Mouse (Mus musculus) erythroid progenitor cell, adult 5-6 weeks (primary cell): ENCODE data around the gene Cdc37. TPM values are rescaled to one million over a fixed set of nuclear protein-coding genes. Genes with fewer than 3 reads are reported as not detected.
A peak's percentile ranks its signal among the peaks of the same experiment; 100 is the strongest.

Experiments used
- ATAC-seq: replicated peaks from 2 replicates; pipeline ENCODE4 v1.8.0; 2016; ENCODE audit warnings: moderate number of reproducible peaks, mild to moderate bottlenecking, moderate TSS enrichment, inconsistent platforms; ENCODE audit not compliant: poor library complexity, low FRiP score, severe bottlenecking
- total RNA-seq, 2 experiments: library from RNA; stranded (forward) in 1 of 2; stranded (reverse) in 1 of 2; fragments of 150-400 nt in 1 of 2; fragments of 186-747, 209-891 nt in 1 of 2; gene quantifications; 2 replicates each; pipeline versions ENCODE4 v1.2.3 to v1.2.4; 2015 to 2017; ENCODE audit warnings: low replicate concordance in 2 of 2

Gene Cdc37
- total RNA-seq, 2 experiments from 2014 or later = 28.9 to 76.5 TPM

DNA sequence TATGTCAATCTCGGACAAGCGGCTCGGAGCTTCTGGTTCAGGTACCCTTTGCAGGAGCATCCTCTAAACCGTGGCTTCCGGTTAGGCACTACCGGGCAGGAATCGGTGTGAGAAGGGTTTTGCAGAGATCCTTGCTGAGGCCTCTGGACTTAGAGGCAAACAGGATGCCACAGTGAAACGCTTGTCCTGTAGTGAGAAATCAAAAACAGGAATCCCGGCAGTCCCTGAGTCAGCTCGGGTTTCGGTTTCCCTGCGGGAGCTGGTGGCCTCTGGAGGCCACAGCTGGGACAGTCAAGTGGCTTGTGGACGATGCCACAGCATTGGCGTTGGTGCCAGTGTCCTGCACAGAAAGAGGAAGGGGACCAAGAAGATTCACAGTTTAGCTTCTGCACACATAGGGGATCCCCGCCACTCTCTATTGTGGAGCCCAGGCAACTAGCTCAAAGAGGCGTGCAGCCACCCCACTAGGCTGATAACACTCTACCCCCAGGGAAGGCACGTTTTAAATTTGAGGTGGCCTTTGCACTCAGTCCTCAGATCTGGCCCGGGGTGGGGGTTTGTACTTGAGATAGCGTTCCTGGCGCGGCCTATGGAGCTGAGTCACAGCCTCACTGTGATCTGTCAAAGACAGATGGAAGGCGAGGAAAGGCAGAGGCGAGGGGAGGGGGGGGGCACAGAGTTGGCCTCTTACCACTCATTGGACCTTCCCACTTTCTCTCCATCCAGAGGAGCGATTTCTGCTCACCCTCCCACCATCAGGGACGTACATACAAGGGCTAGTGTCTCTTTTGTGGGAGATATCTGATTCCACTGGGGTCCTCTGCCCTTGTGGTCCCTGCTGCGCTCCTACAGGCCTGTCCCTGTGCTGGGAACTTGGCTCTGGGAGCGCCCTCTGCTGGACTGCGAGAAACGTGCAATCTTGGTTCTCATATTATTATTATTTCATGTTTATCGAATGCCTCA, 18.7 kb upstream of the Cdc37 start:
- peak; percentile 79 for ATAC-seq

DNA sequence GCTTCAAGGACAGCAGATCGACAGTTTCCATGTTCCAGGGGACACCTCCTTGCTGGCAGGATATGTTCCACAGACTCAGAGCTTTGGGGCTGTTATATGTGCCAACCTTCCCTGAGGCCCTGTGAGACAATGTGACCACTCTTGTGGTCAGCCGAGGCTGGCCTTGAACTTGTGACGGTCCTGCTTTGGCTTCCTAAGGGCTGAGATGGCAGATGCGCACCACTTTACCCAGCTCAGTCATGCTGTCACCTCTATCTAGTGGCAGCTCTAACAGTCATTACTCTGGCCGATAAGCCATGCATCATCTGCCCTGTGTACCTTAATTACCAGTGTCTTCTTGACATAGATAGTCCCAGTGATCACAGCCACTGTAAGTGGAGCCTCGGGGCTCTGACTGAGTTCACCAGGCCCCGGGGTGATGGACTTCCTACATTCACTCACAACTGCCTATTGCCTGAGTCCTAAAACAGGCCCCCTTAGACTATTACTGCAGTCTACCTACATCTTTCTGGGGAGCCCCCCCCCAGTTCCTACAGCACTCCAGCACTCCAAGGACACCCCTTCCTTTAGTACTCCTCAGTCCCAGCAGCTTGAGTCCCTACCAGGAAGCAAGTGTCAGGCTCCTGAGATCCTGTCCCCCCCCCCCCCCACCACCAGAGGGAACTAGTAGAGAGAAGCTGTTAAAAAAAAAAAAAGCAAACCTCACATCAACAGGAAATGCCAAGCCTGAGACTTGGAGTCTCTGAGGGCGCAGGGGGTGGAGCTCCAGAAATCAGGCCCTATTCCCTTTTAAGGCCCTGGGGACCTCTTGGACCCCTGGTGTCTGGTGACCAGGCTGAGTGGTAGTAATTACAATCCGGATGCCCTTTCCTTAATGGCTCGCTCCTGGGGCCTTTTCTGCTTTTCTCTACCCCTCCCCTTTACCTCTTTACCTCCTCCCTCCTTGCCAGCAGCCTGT, 17.6 kb upstream of the Cdc37 start:
- no peak for ATAC-seq

DNA sequence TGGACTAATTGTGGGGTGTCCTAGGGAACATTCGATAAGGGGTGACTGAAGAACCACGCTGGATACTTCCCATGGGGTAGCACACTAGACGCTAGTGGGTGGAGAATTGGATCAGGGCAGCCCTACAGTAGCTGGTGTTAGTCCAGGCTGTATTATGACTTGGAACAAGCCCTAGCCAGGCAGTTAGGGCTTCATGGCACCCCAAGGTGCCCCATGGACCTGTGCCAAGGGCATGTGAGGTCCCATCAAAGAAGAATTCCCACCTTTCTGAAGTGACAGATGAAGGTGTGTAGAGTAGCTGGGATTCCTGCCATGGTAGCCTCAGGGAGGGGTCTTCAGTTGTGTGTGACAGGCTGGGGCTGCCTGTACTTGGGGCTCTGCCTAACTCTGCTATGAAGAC, 16.7 kb upstream of the Cdc37 start:
- ATAC-seq = no peak

DNA sequence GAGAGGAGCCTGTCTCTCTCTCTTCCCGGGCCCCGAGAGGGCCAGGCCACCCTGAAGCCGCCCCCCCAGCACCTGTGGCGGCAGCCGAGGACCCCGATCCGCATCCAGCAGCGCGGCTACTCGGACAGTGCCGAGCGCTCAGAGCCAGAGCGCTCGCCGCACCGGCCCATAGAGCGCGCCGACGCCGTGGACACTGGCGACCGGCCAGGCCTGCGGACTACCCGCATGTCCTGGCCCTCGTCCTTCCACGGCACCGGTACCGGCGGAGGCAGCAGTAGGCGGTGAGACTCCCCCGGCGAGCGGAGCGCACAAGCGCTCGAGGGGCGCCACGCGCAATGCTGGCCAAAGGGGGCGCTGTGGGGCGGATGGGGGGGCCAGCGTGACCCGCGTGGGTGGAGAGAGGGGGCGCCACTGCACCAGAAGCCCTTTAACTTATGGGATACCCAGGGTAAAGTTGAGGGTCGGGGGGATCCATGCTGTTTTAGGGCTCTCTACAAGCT, 16.2 kb upstream of the Cdc37 start:
- ATAC-seq = no peak

DNA sequence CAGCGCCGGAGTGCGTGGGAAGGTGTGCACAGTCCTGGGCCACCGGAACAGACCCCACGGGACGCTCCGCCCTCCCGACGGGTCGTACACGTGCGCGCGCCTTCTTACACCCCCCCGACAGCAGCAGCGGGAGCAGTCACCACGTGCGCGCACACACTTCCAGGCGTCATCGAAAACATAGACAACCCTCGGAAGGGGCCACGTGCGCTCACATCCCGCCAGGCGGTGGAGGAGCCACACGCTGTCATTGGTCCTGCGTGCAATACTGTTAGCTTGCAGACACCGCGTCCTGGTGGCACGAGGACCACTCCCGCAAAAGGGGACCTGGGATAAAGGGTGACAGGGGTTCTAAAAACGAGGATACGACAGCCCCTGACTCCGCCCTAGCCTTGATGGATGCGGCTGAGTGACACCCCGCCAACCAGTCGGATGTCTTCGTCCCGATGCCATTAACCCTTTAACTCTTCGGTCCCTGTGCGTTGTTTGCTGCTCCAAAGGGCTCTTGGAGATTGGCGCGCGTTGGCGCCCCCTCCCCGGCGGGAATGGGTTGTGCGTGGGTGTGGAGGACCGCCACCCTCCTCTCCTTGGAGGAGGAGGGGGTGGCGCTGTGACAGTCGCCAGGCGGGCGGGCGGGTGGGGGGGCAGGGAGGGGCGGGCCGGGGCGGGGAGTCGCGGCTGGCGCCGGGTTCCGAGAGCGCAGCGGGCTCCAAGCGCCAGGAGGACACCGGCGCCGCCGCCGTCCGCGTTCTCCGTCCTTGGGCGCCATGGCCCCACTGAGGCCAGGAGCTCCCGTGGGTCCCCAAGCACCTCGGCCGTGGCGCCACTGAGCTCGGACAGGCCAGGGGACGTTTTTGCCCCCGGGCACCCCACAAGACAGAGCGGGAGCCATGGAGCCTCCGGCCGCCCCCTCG, 15.5 kb upstream of the Cdc37 start, which contains the start of gene Pde4a:
Gene Pde4a (plus strand): TSS at position 674 of the 911 bp plus-strand sequence.
- no peak for ATAC-seq

DNA sequence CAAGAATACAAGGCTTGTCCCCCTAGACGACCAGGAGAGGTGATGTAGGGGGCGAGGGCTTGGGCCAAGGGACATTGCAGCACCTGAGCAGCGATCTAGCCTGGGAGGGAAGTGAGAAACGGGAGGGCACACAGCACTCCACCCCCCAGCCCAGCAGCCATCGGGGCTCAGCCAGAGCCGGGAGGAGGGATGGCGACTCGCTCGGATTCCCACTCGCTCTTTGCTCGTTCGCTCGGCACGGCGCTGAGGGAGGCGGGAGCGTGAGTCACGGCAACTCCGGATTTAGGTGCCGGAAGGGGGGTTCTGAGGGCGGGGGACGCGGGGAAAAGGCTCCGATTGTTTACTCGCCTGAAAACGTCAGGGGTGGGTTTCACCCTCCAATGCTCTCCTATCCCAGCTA, 14.3 kb upstream of the Cdc37 start:
- ATAC-seq = no peak

DNA sequence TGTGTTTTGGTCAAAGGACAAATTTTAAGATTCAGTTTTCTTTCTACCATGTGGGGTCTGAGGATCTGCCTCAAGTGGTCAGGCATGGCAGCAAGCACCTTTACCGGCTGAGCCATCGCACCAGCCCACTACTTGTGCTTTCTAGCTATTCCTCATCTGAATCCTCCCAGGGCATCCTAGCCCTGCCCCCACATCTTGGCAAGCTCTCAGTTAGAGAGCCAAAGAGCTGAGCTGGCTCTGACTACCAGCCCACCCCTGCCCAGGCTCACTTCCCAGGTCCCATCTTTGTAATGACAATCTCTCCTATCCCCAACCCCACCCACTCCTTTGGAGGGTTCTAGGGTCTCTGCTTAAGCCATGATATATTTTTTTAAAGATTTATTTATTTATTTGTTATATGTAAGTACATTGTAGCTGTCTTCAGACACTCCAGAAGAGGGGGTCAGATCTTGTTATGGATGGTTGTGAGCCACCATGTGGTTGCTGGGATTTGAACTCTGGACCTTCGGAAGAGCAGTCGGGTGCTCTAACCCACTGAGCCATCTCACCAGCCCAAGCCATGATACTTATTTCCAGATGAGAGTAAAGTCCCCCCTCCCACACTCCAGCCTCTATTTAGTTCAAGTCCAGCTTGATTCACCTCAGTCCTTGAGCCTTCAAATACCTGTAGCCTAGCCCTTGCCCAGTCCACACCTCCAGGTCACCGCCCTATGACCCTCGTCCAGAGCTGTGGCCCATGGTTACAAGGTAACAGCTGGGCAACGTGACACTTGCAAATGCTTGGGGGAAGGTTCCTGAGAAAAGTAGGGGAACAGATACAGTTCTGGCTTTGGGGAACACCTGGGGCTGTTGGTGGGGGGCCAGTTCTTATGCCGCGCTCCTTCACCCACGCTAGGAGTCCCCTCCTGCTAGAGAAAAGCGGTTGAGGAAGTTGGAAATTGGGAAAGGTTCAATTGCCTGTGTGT, 13.6 kb upstream of the Cdc37 start:
- no peak for ATAC-seq

DNA sequence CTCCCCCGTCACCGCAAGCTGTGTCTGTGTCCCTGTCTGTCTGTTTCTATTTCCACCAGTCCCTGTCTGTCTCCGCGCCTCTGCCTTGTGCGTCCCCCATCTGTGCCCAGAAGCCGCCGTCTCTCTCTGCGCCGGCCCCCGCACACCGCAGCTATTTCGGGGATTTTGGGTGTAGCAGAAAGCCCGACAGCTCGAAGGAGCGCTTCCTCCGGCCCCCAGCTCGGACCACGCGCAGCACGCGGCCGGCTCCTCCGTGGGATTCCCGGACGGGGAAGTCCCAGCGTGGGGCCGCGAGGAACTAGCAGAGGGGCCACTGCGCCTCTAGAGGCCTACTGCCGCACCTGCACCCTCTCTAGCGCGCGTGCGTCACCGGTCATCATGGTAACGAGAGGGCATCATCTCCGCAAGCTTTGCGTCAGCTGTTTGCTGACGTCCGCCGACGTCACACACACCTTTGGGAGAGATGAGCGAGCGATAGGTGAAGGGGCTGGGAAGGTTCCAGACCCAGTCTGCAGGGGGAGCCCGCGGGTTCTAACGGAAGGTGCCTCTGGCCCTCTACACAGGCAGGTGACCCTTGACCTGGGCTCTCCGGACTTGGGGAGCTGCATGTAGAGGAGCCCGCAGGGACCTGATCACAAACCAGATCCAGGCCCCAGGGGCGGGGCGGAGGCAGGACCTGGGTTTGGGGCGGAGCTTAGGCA, 11.6 kb upstream of the Cdc37 start:
- ATAC-seq = peak; percentile 94

DNA sequence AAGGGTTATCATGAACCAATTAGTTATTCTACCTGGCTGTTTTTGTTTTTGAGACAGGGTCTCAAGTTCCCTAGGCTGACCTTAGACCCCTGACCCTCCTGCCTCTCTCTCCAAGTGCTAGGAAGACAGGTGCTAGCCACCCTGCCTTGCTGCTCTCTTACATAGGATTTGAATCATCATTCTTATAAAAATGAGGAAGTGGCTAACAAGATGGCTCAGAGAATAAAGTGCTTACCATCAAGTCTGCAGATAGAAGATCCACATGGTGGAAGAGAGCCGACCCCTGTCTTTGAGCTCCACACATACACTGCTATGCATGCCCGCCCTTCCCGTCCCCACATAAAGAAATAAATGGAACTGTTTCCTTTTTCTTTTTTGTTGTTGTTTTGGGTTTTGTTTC, 5.0 kb upstream of the Cdc37 start:
- ATAC-seq = no peak

DNA sequence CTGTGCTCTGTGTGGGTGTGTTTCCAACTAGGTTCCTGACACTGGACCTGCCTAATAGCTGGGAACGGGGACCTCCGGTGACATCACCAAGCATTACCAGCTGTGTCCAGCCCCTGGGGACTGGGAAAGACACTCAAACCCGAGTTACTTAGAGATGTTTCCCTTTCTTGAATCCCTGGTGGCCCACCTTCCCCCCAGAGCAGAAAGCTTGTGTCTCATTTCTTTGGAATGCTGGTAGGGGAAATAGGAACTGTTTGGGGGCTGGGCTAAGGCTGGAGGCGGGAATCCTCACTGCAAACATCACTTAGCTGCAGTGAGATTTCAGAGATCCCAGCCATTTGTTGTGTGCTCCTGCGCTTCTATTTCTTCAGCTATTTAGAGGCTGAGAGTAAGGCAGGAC, 4.1 kb upstream of the Cdc37 start:
- no peak for ATAC-seq

DNA sequence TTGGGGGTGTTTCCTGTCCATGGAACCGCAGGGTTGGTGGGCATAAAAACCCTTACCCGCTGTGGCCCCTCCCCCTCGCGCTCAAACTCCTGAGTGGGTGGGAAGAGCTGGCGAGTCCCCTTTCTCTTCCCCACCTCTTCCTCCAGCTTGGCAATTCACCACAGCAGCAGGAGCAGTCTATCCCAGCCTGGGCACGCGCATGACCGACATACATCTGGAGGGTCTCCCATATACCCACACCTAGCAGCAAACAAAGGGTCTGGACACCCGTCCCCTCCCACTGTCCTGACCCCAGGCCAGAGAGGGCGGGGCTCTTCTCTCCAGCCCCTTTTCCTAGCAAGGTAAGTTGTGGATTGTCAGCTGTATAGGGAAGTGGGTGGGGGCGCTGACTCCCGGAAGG, 3.5 kb upstream of the Cdc37 start:
- no peak for ATAC-seq

DNA sequence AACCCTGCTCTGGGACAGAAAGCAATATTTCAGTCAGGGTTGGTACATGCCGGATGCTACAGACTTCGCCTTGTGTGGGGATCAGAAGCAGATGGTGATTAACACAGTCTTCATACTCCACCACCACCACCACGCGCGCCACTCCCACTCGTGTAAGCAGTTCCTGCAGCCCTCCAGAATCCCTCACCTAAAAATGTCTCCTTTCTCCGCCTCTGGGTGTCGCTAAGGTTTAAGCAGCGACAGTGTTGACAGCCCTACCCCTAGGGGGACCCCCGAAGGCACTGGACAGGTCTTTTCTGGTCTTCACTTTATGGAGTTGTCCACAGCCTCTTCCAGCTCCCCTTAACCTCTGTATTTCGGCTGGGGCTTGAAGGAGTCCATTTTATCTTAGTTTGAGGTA, 2.9 kb upstream of the Cdc37 start:
- no peak for ATAC-seq

DNA sequence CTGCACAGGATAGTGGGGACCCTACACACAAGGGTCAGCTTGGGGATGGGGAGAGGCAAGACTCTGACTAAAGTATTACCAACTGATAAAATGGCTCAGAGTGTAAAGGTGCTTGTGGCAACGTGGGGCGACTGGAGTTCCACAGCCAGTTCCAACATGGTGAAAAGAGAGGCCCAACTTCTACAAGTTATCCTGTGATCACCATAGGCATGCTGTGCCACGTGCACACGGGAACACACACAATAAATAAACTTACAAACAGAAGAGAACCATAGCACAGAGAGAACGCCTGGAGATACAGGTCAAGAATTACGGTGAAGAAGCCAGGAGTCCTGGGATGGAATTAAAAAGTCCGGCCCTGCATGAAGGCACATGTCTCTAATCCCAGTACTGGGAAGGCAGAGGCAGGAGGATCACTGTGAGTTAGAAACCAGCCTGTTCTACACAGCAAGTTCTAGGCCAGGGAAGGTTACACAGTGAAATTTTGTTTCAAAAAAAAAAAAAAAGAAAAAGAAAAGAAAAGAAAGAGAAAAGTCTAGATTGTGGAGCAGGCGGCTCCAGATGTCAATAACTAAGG, 617 bp downstream of the Cdc37 start:
- ATAC-seq = no peak

DNA sequence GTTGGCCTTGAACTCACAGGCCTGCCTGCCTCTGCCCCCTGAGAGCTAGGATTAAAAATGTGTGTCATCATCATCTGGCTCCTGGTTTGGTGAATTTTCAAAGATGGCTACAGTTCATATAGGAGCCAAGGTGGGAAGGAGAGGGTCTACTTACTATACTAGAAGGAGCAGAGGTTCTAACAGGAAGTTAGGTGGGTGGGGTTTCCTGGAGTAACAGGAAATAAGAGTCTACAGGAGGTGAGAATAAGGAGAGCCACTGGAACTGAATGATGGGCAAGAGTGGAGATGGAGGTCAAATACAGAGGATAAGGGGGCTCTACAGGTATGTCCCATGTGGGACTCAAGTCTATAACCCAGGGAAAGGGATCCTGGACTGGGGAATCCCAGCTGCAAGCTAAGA, 1.4 kb downstream of the Cdc37 start:
- ATAC-seq = no peak

DNA sequence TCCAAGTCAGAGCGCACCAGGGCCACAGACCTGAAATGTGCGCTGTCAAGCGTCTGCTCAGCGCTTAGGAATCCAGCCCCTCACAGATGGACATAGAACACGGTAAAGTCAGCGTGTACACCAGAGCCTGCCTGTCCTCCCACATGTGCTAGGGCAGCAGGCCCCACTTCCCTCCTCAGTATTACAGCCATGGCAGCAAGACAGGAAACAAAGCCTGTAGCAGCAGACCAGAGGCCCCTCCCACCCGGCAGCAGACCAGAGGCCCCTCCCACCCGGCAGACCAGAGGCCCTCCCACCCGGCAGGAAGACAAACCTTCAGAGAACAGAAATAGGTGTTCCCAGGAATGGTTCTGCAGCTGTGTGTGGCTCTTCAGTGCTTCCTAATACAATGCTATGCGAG, 3.1 kb downstream of the Cdc37 start:
- ATAC-seq = peak; percentile 65

DNA sequence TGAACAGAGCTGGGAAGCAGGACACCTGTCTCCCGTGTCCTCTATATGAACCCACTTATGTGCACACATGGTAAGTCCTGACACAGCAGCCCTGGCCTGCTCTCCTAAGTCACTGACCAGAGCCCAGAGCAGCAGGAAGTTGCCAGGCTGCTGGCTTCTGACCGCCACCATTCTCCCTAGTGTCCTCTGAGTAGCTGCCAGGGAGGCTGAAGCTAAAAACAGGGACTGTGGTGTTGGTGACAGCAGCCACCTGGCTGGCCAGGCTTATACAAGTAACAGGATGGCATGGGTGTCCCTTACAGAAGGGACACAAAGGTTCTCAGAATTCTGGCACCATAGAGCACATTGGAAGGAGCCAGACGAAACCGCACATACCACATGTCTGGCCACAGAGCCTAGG, 4.4 kb downstream of the Cdc37 start:
- no peak for ATAC-seq

DNA sequence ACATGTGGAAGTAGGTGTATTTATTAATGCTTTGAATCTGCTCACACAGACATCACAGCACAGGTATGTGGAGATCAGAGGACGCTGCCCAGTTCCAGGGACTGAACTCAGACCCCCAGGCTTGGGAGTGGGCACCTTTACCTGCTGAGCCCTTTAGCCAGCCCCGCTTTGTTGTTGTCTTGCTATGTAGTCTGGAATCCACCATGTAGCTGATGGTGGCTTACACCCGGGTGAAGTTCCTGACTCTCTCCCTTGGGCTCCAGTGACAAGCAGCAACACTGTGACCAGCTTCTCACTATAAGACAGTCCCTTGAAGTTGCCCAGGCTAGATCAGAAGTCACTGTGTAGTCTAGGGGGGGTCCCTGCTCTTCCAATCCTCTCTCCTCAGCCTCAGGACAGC, 5.4 kb downstream of the Cdc37 start:
- ATAC-seq = no peak
